Mouse (Mus musculus): ENCODE measurements around the gene Cox17. TPM values are rescaled to one million over a fixed set of nuclear protein-coding genes. Genes with fewer than 3 reads are reported as not detected.

The Cox17 gene
- polyA plus RNA-seq (2015; fragmentation: Nextera tagmentation; extraction: Ambion mirVana), result 283 and 305 TPM in 2 replicates

GRCm38 (mm10) chr16:38346529-38347325, at the start of gene Cox17, which contains the start of gene Gm21987:
Cox17 (plus strand) TSS chr16:38346991.
Gm21987 (plus strand) TSS chr16:38347040.
- H3K27ac ChIP-seq, result peak within 1 kb of the TSS; percentile 86
- peak within 1 kb of the TSS; percentile 67 for H3K4me2 ChIP-seq (ENCODE audit: low read length)
- no peak for TF ChIP-seq CTCF (IDR thresholded peaks at IDR 0.05; ENCODE audit: low read depth)
- H3K27me3 ChIP-seq (ENCODE audit: insufficient read depth, low read length), result no peaks in the 10 kb centered on the region
- peaks cover 15% of the 10 kb centered on the region; the same call in 1 of the 2 replicates for H3K36me3 ChIP-seq (ENCODE audit: insufficient read depth, low read length)
- peak within 1 kb of the TSS; percentile 59 for H3K4me3 ChIP-seq (replicated peaks; ENCODE audit: low read depth, low read length)
- peak; percentile 96 for ATAC-seq (replicated peaks; ENCODE audit: low FRiP score, low read depth)
- peak within 1 kb of the TSS; percentile 67 for H3K9ac ChIP-seq (ENCODE audit: low read depth, low read length)
- no peaks in the 10 kb centered on the region for H3K9me3 ChIP-seq (replicated peaks; ENCODE audit: low read length)
- H3K4me1 ChIP-seq (replicated peaks; ENCODE audit: insufficient read depth, low read length), result peaks cover 6% of the 10 kb centered on the region; the same call in 1 of the 2 replicates
- DNase-seq (ENCODE audit: low spot score), result peak; percentile 98
- 3% methylated on average over 35 of the region's 35 CpGs for WGBS

- WGBS, result 79% methylated on average over 6 of the region's 6 CpGs
- Histone ChIP-seq H3K27me3 (ENCODE audit: insufficient read depth, low read length) (no peaks in the 10 kb centered on the region), H3K9me3 (replicated peaks; ENCODE audit: low read length) (no peaks in the 10 kb centered on the region), H3K36me3 (ENCODE audit: insufficient read depth, low read length) (no peaks in the 10 kb centered on the region), H3K4me1 (replicated peaks; ENCODE audit: insufficient read depth, low read length) (no peaks in the 10 kb centered on the region), H3K4me2 (ENCODE audit: low read length) (no peak overlapping the region), H3K27ac (no peak overlapping the region), H3K9ac (ENCODE audit: low read depth, low read length) (no peak overlapping the region), H3K4me3 (replicated peaks; ENCODE audit: low read depth, low read length) (no peak overlapping the region)
- no peak for DNase-seq (ENCODE audit: low spot score)
- ATAC-seq (replicated peaks; ENCODE audit: low FRiP score, low read depth), result no peak
- no peak for TF ChIP-seq CTCF (IDR thresholded peaks at IDR 0.05; ENCODE audit: low read depth)
Observed at GRCm38 (mm10) chr16:38298410-38298809, 48.4 kb upstream of the Cox17 start.

- Histone ChIP-seq H3K27ac (no peak overlapping the region), H3K9ac (ENCODE audit: low read depth, low read length) (no peak overlapping the region), H3K4me1 (replicated peaks; ENCODE audit: insufficient read depth, low read length) (0 out of 2 replicates have a peak, but pooled peaks cover 4% of the 10 kb centered on the region), H3K27me3 (ENCODE audit: insufficient read depth, low read length) (no peaks in the 10 kb centered on the region), H3K4me2 (ENCODE audit: low read length) (no peak overlapping the region), H3K36me3 (ENCODE audit: insufficient read depth, low read length) (no peaks in the 10 kb centered on the region), H3K4me3 (replicated peaks; ENCODE audit: low read depth, low read length) (no peak overlapping the region), H3K9me3 (replicated peaks; ENCODE audit: low read length) (no peaks in the 10 kb centered on the region)
- TF ChIP-seq CTCF (IDR thresholded peaks at IDR 0.05; ENCODE audit: low read depth), result no peak
- DNase-seq (ENCODE audit: low spot score) (no peak), ATAC-seq (replicated peaks; ENCODE audit: low FRiP score, low read depth) (no peak)
- WGBS, result 88% methylated on average over 13 of the region's 13 CpGs
Observed at GRCm38 (mm10) chr16:38302367-38302766, 44.4 kb upstream of the Cox17 start.

- Histone ChIP-seq H3K4me3 (replicated peaks; ENCODE audit: low read depth, low read length) (no peak overlapping the region), H3K4me2 (ENCODE audit: low read length) (0 out of 2 replicates have a peak overlapping the region, but pooled peaks have one; percentile 8), H3K36me3 (ENCODE audit: insufficient read depth, low read length) (no peaks in the 10 kb centered on the region), H3K4me1 (replicated peaks; ENCODE audit: insufficient read depth, low read length) (0 out of 2 replicates have a peak, but pooled peaks cover 4% of the 10 kb centered on the region), H3K27ac (no peak overlapping the region), H3K9me3 (replicated peaks; ENCODE audit: low read length) (no peaks in the 10 kb centered on the region), H3K27me3 (ENCODE audit: insufficient read depth, low read length) (no peaks in the 10 kb centered on the region), H3K9ac (ENCODE audit: low read depth, low read length) (no peak overlapping the region)
- TF ChIP-seq CTCF (IDR thresholded peaks at IDR 0.05; ENCODE audit: low read depth), result peak; percentile 32; the same call in 1 of the 2 replicates
- WGBS, result 50% methylated on average over 17 of the region's 17 CpGs
- ATAC-seq (replicated peaks; ENCODE audit: low FRiP score, low read depth) (peak; percentile 52), DNase-seq (ENCODE audit: low spot score) (peak; percentile 57)
Observed at GRCm38 (mm10) chr16:38304460-38305194, 42.2 kb upstream of the Cox17 start.

- no peaks in the 10 kb centered on the region for H3K27me3 ChIP-seq (ENCODE audit: insufficient read depth, low read length)
- DNase-seq (ENCODE audit: low spot score), result no peak
- WGBS, result 54% methylated on average over 18 of the region's 18 CpGs
- H3K4me1 ChIP-seq (replicated peaks; ENCODE audit: insufficient read depth, low read length), result 0 out of 2 replicates have a peak, but pooled peaks cover 4% of the 10 kb centered on the region
- H3K9ac ChIP-seq (ENCODE audit: low read depth, low read length), result no peak overlapping the region
- H3K9me3 ChIP-seq (replicated peaks; ENCODE audit: low read length), result no peaks in the 10 kb centered on the region
- no peak for ATAC-seq (replicated peaks; ENCODE audit: low FRiP score, low read depth)
- H3K27ac ChIP-seq, result no peak overlapping the region
- no peak overlapping the region for H3K4me2 ChIP-seq (ENCODE audit: low read length)
- peak; percentile 63 for TF ChIP-seq CTCF (IDR thresholded peaks at IDR 0.05; ENCODE audit: low read depth)
- no peak overlapping the region for H3K4me3 ChIP-seq (replicated peaks; ENCODE audit: low read depth, low read length)
- no peaks in the 10 kb centered on the region for H3K36me3 ChIP-seq (ENCODE audit: insufficient read depth, low read length)
Observed at GRCm38 (mm10) chr16:38306571-38307220, 40.1 kb upstream of the Cox17 start.

GRCm38 (mm10) chr16:38307221-38307605, 39.6 kb upstream of the Cox17 start:
- H3K36me3 ChIP-seq (ENCODE audit: insufficient read depth, low read length), result no peaks in the 10 kb centered on the region
- 32% methylated on average over 5 of the region's 5 CpGs for WGBS
- H3K9ac ChIP-seq (ENCODE audit: low read depth, low read length), result no peak overlapping the region
- ATAC-seq (replicated peaks; ENCODE audit: low FRiP score, low read depth) (no peak), DNase-seq (ENCODE audit: low spot score) (no peak)
- no peak overlapping the region for H3K4me3 ChIP-seq (replicated peaks; ENCODE audit: low read depth, low read length)
- H3K27ac ChIP-seq, result no peak overlapping the region
- 0 out of 2 replicates have a peak, but pooled peaks cover 4% of the 10 kb centered on the region for H3K4me1 ChIP-seq (replicated peaks; ENCODE audit: insufficient read depth, low read length)
- H3K27me3 ChIP-seq (ENCODE audit: insufficient read depth, low read length), result no peaks in the 10 kb centered on the region
- no peak for TF ChIP-seq CTCF (IDR thresholded peaks at IDR 0.05; ENCODE audit: low read depth)
- no peak overlapping the region for H3K4me2 ChIP-seq (ENCODE audit: low read length)
- H3K9me3 ChIP-seq (replicated peaks; ENCODE audit: low read length), result no peaks in the 10 kb centered on the region

Measured in kidney, postnatal 0 days (tissue).